Mouse (Mus musculus) frontal cortex, postnatal 25 days (tissue): Measurements from ENCODE around the gene Polg2.
"Not testable (repeated sequence)": the region's sequence is repeated elsewhere in the genome, so short reads cannot be mapped to it uniquely, and the experiment has no call there.

Experiments
- DNase-seq, 2 experiments: peaks; one replicate each; pipeline ENCODE4 v3.0.0; 2022; ENCODE audit warnings: low spot score in 2 of 2

The Polg2 gene

DNA sequence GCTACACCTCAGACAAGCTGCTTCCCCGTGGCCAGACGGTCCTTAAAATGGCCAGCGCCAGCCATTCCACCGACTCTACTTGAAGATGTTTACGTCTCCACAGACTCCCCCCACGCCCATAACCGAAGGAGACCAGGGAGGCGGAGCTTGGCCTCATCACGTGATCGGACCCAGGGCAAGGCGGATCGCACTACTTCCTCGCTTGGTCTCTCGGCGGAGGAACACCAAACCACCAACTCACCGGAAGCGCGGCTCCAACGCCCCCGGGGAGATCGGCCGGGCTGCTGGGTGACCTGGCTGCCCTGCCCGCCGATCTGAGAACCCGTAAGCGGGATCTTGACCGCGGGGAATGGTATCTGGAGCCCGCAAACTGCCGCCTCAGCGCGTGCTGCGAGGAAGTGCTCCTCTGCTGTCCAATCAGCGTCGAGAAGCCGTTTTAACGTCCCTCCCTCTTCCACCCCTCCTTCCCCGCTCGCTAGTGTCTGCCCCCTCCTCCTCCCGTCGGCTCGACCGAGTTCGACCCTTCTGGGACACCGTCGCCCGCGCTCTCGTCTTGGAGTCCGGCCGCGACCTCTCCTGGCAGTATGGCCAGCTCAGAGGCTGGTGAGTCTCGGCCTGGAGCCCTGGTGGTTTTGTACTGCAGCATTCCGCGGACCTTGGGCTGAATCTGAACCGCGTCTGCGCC is 9.6 kb upstream of the Polg2 start, which contains the start of the genes Ddx5 and Cep95:
Gene Ddx5, minus strand, starts transcription at position 411 of the 685 bp plus-strand sequence.
Gene Cep95, plus strand, starts transcription at position 478 of the 685 bp plus-strand sequence.
- peak in 1 of 2 experiments; percentile 97 for DNase-seq

DNA sequence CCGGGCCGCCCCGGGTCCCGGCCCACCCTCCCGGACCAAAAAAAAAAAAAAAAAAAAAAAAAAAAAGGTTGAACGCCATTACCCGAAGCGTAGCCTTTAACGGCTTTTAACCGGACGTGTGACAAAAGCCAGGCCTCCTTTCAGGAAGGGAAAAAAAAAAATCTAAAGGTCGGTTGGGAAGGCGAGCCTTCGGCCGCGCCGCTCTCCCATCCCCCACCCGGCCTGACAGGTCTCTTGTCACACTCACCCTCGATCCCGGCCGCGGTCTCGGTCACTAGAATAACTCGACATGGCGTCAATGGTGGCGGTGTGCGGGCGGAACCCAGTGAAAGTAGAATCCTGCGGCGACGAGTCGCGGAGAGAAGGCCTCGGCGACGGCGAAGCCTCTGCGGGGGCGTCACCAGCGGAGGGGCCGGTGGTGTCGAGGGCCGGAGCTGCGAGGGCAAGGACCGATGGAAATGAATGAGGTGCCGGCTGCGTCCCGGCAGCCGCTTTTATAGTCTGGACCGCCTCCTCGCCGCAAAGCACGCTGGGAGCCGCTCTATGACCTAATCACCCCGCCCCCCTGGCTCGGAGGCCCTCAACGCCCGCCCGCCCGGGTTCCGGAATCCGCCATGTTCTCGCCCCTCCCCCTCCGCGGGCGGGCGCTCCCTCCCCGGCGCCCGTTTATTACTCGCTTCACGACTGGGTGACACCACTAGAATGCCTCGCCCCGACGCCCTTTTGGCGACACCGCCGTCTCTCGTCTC is 8.9 kb upstream of the Polg2 start:
- peak; percentile 98 to 99 for DNase-seq

DNA sequence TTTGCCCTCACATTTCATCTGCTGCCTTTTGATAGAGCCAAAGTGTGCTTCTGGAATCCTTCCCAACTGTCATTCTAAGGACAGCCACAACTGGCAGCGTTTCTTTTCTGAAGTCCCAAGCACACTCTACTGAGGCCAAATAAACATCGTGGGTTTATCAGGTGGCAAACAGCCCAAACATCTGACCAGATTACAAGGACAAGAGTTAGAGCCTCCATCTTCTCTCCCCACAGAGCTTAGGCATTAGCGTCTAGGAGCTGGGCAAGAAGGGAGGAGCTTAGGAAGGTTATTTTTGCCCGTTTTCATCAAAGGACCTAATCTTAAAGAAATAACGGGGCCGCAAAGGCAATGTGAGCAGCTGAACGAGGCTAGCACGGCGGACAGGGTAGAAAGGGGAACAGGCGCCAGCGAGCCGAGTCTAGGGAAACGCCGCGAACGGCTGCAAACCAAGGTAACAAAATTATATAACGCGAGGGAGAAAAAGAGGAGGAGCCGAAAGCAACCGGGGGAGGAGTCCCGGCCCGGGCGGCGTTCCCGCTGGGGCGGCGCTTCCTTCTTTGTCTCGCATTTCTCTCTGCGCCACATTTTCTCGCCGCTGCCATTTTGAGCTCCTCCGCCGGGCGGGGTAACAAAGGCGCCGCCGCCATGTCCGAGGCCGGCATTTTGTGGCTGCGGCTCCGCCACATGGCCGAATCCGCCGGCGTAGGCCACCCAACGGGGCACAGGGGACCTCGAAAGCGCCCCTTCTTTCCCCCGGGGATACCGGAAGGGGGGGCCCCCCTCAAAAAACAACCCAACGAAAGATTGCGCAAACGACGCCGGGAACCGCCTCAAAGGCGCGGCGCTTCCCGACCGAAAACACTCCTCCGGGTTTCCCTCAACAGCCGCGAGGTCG is 8.0 kb upstream of the Polg2 start:
- peak; percentile 74 to 75 for DNase-seq

DNA sequence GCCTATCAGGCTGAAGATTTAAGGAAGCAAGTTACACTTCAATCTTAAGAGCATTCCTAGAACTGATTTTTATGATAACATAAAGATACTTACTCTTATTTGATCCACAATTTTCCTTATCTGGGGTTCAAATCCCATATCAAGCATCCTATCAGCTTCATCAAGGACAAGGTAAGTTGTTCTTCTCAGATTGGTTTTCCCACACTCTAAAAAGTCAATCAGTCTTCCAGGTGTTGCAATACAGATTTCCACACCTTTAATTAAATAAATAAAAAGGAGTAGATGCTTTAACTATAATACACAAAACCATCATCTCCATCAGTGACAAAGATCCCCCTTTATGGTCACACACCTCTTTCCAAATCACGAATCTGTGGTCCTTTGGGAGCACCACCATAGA is 5.7 kb upstream of the Polg2 start:
- DNase-seq = no peak

DNA sequence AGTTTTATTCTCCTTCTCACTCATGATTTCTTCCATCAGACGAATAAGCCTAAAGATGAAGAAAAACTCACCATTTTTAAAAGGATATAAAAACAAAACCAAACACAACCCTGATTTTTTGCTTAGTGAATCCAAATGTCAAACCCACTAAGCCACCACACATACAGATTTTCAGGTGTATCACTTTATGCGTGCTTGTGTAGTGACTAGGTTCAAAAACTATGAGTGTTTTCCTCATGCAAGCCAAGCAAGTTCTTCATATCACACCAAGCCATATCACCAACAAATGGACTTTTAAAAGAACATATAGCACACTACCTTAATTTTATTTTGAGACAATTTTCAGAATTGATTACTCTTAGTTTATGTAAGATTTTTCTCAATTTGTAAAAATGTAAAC is 5.1 kb upstream of the Polg2 start:
- no peak for DNase-seq

DNA sequence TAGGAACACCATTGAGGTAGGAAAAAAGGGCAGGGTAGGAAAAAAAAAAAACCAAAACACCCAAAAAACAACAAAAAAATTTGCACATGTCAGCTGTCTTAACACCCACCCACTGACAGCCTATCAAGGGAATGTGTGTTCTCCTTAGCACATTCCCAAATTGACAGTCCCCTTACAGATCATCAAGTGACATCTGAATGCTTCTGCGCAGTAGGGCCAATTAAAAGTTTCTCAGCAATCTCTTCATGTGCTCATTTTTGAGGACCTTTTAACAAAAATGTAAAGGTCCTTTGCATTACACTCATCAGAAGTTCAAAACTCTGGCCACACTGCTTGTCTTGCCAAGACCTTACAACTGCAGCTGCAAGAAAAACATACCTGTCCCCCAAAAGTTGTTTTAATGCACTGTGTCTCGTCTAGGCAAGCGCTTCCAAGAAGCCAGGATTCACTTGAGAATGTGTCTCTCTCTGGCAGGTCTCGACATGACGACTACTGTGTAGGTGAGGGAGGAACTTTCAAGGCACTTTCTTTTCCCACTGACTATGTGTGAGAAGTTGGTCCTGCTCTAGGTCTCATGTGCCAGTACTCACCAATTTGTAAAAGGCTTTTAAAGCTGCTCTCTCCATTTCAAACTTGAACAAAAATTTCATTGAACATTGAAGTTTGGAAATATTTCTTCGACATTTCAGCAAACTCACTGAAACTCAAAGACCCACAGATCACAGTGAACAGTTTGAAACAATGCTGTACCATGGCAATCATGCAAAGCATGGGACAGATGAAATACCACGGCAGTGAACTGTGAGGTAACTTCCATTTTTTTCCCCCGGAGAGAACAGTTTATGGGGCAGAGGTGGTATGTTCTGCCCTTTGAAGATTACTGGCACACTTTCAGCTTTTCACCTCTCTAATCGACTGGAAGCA is 3.8 kb upstream of the Polg2 start:
- no peak for DNase-seq

DNA sequence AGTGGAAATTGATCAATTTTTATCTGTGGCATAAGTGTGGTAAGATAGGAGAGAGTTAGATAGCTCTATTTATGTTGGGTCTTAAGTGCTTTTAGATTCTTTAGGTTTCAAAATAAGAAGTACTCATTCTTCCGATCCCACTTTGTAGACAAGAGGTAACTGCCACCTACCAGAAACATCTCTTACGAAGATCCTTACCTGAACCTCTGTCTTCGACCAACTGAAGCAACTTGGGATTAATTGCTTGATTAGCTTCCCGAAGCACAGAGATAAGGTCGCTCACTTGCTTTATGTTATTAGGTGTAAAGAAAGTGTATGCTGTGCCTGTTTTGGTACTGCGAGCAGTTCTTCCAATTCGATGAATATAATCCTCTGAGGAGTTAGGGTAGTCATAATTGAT is 2.9 kb upstream of the Polg2 start:
- DNase-seq = not testable (repeated sequence)

DNA sequence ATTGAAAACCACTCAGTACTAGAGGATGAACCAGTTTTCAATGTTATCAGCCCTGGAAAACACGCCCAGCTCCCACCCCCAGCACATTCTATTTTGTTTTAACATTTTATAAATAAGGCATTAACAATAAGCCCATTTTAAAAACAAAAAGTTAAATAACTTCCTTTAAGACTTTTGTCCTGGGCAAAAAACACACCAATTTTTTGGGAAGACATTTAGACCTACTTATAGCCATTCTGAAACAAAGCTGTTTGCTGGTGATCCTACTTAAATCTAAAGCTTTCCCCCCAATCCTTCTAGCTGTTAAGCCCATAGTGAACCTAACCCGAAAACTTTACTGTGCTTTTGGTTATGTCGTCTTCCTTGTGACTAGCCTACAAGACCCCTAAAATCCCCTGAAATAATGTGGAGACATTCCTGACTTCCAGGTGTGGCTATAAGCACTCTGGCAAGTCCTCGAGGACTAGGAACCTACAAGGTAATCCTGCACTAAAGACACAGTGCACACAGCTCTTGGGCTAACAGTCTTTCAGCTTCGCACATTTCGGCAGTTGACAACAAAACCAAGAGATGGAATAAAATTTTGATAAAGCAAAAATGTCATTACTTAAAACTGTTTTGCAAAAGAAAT is 1.4 kb upstream of the Polg2 start:
- no peak for DNase-seq

DNA sequence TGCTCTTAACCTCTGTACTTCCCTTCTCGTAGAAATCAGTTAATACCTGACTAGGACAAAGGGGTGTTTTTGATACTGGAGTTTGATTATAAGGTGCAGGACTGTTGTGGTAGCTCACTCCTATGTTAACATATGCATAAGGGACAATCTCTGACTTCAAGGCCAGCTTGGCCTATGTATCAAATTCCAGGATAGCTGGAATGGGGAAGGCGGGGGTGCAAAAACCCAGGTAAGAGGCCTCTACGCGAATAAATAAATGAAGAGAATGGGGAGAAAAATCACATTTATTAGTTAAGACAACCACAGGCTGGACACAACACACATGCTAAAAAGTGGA is 720 bp upstream of the Polg2 start:
- DNase-seq = no peak

DNA sequence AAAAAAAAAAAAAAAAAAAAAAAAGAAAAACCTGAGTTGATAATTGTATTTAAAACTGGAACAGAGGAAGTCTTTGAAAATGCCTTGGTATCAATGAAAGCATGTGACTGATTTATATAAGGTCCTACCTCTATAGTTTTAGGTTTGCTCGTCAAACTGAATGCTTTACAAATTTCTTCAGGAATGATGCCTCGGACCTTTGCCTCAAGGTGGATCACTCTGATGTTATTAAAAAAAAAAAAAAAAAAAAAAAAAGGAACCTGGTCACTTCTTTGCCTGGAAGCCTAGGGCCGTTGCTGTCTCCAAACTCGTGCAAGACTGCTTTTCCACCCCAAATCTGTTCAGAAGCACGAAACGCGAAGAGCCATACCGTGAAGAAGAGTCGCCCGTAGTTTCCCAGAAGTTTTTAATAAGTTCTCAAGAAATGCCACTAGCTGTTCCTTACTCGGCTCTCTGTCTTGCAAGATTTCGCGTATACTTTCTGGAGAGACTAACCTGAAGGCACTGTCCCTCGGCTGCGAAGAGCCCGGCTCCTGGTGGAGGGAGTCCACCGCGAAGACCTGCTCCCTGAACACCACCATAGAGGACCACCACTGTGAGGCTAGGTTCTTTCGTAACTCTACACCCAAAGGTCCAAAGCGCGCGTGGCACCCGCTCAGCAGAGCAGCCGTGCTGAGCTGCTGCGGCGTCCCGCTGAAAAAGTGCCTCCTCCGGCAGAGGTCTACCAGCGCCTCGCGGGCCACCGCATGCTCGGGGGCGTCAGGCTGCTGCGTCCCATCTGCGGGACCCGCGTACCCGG is 549 bp downstream of the Polg2 start:
- DNase-seq = no peak

DNA sequence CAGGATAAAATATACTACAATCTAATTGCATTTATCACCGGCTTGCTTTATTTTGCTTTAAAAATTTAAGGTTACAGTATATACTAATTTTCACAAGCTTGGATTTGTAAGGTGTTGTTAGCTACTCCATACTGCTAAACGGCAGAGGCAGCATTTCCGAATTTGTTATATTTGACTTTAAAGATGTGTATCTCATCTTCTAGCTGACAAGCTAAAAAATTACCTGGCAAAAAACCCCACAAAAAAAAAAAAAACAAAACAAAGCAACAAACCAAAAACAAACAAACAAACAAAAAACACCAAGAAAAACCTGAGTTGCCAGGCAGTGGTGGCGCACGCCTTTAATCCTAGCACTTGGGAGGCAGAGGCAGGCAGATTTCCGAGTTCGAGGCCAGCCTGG is 1.2 kb downstream of the Polg2 start:
- DNase-seq = no peak

DNA sequence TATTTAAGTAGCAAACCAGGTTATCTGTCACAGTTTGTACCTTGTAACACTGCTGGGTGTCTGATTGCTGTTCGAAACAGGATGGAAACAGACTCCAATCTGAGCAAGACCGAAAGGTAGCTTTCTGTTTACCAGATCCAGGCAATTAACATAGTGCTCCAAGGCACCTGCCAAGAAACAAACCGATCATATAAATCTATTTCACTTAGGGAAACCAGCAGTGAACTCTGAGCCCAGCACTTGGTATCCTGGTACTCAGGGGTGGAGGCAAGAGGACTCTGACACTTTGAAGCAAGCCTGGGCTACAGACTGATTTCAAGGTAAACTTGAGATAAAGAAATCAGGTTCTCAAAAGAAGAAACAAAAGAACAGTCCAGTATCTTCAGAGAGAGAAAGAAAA is 1.9 kb downstream of the Polg2 start:
- no peak for DNase-seq

DNA sequence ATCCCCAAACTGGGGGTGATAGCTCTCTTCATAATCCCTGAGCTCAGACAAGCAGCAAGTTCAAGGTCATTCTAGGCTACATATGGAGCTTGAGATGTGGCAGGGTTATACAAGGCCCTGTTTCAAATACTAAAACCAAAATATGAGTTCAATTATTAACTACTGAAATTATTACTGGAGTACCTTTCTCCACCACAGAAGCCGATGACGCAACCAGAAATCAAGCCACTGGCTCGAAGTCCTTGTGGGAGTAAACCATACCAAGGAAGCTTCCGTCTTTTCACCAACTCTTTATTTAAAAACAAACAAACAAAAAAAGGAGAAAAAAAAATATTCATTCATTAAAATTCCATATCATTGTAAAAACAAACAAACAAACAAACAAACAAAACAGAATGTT is 2.4 kb downstream of the Polg2 start:
- DNase-seq = no peak

DNA sequence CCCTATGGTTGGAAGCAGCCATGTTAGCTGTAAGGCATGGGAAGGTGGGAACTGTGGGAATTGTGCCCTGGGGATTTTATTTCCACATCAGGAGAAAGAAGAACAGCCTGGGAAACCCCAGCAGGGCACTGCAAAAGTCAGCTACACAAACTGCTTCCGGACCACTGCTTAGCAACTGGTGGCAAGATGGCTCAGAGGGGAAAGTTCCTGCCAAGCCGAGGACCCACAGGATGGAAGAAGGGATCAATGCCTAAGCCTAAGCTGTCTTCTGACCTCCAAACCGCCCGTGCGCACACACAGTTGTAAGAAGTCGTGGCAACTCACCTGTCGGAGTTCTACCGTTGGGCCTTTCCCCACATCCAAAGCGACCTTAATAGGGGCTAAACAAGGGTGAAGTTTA is 6.3 kb downstream of the Polg2 start:
- DNase-seq = no peak

DNA sequence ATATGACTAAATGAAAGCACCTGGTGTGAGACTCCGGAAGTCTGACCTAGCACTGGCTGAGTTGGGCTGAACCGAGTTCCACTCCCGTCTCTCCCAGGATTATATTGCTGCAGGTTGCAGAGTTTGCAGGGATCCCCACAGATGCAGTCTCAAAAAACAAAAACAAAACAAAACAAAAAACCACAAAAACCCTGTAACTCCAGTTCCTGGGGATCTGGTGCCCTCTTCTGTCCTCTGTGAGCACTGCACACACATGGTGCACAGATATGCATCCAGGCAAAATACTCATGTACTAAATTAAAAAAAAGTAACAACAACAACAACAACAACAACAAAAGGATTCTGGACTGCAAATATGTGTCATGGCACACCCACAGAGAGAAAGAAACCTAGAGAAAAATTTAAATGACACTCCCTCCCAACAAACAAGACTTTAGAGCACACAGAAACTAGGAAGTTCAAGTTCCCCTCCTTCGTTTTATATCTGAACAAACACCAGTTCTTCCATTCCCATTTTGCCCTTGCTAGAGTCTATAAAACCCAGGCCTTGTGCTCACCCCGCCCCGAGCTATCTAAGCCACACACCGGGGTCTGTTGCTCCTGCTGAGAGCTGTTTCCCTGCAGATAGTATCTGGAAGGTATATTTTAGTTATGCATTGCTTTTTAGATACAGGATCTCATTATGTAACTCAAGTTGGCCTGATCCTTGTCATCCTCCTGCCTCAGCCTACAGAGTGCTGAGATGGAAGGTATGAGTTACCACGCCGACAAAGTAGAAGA is 9.0 kb downstream of the Polg2 start:
- no peak for DNase-seq

DNA sequence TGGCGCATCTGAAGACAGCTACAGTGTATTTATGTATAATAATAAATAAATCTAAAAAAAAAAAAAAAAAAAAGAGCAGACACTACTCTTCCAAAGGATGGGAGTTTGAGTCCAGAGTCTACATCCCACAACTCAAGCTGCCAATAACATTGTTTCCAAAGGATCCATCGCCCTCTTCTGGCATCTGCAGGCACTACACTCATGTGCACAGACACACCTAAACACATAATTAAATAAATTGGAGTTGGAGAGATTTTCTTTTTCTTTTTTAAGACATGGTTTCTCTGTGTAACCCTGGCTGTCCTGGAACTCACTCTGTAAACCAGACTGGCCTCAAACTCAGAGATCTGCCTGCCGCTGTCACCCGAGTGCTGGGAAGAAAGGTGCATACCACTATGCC is 11.8 kb downstream of the Polg2 start:
- no peak for DNase-seq

DNA sequence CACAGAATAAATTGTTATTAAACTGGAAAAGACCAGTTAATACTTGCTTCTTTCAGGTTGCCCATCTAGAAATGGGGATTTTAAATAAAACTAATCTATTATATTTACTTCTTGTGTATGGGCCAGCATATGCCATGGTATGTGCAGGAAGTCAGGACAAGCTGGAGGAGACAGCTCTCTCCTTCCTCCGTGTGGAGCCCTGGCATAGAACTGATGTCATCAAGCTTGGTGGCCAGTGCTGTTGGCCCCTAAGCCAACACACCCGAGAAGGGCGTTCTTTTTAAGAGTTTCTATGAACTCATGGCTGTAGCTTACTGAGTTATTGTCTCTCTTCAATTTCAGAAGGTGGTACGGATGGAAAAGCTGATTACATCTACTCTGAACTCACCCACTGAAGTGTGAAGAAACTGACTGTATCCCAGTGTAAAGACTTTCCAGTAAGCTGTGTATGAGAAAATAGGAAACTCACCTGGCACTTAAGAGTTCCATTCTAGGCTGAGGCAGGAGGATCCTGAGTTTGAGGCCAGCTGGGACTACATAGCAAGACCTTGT is 12.7 kb downstream of the Polg2 start:
- DNase-seq = no peak

DNA sequence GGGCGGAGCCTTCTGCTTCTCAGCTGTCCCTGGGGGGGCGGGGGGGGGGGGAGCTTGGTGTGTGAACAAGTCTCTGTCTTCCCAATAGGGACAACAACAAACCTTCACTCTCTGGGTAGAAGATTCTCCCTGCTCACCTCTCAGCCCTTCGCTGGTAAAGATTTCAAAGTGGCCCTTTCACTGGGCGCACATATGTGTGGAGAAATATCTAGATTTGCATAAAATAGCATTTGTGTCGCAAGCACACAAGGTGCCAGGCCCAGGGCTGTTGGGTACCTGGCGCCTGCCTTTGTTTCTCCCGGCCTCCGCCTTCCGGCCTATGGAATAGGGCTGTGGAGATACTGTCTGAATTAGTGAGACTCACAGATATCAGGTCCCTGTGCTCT is 16.5 kb downstream of the Polg2 start:
- DNase-seq = no peak
